Mouse (Mus musculus): ENCODE results near the gene Spred2.
"Not testable (repeated sequence)": the region's sequence is repeated elsewhere in the genome, so short reads cannot be mapped to it uniquely, and the experiment has no call there.

Spred2 gene

DNA sequence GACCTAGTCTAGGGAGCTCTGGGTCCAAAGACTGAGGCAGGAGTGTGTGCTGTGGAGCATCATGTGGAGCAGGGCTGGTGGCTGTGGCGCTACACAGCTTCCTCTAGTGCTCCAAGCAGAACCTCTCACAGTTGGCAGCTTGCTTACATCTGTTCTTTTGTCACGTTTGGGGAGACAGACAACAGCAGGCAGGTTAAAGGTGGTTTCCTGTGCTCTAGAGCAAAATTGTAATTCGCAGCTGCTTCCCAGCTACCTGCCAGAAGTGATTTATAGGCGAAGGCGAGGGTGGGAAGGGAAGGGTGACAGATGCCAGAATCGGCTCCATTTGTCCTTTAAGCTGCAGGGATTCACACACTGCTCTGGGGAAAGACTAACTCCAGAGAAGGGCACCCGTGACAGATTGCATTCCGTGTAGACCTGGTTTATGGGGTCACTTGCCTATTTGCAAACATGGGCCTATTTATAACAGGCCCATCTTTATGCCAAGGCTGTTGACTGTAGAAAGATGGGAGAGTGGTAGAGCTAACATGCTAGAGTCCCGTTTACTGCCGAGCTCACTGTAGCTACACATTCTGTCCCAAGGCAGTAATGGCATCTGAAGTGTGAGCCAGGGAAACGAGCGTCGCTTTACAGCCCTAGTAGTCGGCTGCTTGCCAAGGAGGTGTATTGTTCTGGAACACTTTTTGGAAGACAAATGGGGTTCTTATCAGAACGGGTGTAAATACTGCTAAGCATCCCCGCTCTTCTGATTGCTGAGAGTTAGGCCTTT, 87.2 kb downstream of the Spred2 start:
- in situ Hi-C loops (cut with MboI, MseI): no loop called here

DNA sequence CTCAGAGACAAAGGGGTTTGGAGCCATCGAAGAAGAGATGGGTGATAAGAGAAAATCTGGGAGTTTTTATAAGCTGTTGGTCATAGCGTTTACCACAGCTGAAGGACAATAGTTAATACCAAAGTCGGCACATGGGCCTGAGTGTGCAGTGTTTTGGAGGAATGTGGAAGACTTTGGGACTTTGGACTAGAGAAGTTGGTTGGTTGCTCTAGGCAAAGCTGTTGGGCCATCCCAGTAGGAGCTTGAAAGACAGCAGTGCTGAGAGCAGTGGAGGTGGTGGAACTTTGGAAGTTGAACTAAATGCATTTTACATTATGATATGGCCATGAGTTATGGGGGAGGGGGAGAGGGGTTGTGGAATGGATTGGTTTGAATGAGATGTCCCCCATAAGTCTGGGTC, 89.2 kb downstream of the Spred2 start:
- in situ Hi-C loops (cut with MboI, MseI): no loop called here

DNA sequence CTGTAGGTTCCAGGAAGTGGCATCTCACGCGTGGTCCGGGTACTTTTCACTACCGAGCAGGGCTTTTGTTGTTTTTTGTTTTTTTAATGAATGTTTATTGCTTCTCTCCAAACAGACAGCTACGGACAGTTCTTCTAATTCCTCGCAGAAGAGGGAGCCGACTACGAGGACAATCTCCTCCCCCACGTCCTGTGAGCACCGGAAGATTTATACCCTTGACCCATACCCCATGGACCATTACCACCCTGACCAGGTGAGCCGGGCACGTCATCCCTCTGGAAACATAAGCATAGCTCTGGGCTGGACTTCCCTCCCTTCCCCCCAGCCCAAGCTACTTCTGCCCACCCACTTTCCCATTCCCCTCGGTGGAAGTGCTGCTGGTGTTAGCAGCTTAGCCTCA, 93.8 kb downstream of the Spred2 start:
- in situ Hi-C loops (cut with MboI, MseI): no loop called here

DNA sequence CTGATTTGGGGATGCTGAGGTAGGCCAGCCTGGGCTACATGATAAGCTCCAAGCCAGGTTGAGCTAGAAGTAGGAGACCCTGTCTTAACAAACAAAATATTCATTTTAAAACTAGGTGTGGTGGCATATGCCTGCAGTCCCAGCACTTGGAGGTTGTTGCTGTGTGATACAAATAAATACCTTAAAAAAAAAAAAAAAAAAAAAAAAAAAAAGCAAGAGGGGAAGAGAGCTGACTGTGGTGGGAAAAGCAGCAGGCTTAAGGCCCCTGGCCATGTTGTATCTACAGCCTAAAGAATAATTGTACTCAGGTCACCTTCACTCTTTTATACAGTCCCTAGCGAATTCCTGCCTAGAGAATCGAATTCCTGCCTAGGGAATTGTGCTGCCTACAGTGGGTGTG, 94.7 kb downstream of the Spred2 start:
- in situ Hi-C loops (cut with MboI, MseI): no loop called here

DNA sequence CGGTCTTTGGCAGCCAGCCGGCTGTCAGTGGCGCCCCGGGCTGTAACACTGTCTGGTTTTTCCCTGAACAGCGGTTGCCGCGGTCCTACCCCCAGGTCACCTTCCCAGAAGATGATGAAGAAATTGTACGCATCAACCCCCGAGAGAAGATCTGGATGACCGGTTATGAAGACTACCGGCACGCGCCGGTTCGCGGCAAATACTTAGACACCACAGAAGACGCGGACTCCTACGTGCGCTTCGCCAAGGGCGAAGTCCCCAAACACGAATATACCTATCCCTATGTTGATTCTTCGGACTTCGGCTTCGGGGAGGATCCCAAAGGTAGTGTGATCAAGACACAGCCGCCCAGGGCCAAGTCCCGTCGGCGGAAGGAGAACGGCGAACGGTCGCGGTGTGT, 96.5 kb downstream of the Spred2 start:
- in situ Hi-C loops (cut with MboI, MseI): no loop called here

DNA sequence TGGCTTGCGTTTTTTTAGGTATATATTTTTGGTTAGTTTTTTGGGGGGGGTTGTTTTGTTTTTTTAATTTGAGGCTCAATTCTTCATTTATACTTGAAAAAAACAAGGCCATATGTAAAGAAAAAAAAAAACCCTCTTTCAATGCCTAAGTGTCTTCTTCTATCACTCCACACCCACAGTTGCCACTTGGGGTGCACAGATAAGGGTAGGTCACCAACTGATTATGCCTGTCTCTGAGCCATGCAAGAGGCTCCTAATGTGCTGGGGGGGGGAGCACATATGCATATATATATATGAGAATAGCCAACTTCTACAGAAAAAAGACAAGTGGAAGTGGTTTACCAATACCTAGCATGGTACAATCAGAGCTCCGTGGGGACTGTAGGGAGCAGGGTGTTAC, 98.3 kb downstream of the Spred2 start:
- in situ Hi-C loops (cut with MboI, MseI): no loop called here

DNA sequence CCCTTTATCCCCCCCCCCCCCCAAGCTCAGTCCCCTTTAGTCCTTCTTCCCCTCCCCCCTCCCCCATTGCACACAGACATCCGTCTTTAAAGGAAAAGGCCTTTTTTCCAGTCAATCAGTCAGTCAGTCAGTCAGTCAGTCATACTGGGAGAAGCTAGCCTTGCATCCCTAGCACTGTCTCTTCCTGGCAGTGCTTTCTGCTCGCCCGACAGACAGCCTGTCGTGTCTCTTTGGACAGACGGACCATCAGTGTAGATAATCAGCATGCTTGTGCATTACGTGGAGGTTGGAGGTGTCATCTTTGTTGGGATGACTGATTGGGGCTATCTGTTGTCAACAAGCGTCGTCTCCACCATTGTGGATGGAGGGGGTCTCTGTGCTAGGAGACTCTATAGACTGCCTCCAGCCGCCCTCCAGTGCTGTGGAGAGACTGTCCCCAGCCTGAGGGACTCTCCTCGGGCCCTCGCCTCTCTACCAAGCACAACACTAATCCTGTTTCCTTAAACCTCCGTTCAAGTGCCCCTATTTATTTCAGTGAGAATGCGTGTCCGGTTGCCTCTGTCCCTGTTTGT, 98.8 kb downstream of the Spred2 start:
- in situ Hi-C loops (cut with MboI, MseI): no loop called here

DNA sequence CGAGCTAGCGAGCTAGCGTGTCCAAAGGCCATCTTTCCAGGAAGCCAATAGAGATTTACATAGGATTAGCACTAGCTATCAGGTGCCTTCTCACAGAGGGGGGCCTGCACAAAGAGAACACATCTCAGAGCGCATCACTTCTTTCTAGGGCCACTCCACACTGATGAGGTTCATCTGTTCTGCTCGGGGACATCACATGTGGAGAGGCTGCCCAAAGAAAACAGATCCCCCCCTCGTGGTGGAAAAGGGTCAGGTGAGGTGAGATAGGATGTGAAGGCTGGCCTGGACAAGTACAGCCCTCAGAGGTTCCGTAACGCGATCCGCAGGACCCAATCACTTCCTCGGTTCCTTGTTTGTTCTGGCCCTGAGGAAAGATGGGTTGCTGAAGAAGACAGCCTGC, 101.7 kb downstream of the Spred2 start:
- in situ Hi-C loops (cut with MboI, MseI): no loop called here

DNA sequence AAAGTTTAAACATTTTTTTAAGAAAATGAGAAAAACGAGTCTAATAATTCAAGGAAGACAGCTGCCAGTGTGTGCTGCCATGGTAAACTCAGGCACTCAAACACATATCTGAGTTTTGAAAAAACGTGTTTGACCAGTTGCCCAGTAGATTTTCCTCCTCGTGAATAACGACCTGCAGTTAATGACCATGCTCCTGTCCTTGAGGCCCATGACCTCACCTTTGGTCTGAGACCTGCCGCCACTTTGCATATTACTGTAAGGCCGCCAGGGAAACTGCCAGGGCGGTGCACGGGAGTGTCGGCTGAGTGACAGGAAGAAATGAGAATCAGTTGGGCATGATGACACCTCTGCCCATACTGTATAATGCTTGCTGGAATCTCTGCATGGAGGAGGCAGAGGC, 103.5 kb downstream of the Spred2 start:
- in situ Hi-C loops (cut with MboI, MseI): no loop called here

DNA sequence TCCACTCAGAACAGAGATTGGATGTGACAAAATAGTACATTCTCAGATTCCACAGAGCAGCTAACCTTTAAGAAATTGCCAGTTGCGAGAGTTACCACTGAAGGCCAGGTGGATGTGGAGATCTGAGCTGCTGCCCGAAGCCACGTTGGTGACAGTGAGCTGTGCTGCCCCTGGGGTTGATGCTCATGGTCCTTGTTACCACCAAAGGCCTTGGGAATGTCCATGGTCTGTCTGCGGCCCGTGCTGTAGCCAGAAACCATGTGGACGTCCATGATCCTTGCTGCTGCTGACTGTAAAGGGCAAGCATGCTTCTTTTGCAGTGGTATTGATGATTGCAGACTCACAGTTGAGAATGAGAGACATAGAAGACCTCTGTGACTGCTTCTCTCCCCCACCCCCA, 104.2 kb downstream of the Spred2 start:
- in situ Hi-C loops (cut with MboI, MseI): no loop called here

DNA sequence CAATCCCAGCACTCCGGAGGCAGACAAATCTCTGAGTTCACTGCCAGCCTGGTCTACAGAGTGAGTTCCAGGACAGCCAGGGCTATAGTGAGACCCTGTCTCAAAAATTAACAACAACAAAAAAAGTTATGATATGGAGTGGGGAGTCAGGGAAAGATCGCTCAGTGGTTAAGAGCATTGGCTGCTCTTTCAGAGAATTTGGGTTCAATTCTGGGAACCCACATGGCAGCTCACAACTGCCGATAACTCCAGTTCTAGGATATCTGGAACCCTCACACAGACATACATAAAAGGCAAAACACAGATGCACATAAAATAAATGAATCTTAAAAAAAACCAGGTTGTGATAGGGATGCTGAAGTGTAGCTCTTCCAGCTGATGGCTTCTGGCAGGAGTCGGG, 104.8 kb downstream of the Spred2 start:
- in situ Hi-C loops (cut with MboI, MseI): no loop called here

DNA sequence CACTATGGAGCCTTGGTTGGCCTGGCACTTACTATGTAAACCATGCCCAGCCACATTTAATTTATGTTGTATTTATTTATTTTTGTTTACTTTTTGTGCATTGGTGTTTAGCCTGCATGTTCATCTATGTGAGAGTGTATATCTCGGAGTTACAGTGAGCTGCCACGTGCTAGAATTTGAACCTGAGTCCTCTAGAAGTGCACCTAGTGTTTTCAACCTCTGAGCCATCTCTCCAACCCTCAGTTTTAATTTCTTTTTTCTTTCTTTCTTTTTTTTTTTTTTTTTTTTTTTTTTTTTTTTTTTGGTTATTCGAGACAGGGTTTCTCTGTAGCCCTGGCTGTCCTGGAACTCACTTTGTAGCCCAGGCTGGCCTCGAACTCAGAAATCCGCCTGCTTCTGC, 106.8 kb downstream of the Spred2 start:
- in situ Hi-C loops (cut with MboI, MseI): not testable (repeated sequence)

DNA sequence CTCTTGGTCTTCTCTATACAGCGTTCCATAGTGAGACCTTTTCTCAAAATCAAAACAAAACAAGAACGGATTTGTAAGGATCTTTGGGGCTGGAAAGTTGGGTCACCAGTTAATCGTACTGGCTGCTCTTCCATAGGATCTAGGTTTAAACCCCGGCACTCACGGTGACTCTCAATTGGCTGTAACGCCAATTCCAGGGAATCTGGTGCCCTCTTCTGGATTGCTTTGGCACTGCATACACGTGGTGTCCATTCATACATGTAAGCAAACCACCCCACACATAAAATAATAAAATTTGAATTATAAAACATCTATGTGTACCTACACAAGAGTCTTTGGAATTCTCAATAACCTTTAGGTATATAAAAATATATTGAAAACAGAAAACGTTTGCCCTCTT, 107.4 kb downstream of the Spred2 start:
- in situ Hi-C loops (cut with MboI, MseI): no loop called here

DNA sequence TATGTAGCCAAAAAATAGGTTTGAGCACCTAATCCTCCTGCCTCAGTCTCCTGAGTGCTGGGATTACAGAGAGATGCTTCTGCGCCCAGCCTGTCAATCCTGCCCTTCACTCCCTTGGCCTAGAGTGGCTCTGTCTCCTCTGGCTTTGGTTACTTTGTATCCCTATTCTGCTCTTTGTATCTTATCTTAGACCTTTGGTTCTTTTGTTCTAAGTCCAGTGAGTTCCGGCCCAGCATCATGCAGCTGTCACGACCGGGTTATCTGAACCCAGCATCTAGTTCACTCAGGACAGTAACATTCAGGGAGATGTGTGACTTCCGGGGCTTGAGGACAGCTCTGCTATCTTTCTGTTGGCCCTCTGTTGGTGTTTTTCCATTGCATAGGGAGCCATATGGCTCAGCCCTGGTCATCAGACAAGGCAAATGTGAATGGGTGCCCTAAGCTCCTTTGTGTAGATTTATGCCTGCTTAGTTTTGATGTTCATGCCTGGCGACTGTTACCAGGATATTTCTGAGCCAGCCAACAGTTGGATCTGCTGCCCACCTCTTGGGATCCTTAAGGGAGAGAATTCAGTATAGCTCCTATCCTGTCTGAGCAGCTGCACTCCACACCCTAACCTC, 109.5 kb downstream of the Spred2 start:
- in situ Hi-C loops (cut with MboI, MseI): no loop called here

DNA sequence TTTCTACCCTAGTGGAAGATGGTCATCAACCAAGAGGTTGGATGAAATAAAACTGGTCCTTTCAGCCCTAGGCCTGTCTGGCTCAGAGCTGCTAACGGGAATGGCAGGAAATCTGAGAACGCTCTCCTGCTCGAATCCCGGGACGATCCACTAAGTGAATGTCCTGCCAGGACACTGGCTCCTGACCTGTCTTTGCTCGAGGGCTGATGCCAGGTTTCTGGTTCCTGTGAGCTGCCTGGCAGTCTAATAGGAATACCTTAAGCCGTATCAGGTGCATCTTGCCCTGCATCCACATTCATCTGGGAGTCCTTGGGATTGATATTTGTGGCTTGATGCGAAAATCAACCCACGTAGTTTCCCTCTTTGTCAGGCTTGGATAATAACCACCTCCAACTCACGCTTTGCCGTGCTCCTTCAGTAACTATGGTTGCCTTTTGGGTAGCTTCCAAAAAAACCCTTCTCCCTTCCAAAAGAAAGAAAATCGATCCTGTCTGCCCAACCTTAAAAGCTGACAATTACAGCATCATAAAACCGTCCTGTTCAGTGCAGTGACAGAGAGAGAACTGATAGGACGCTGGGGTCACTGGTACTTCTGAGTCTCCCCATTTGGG, 110.3 kb downstream of the Spred2 start:
- in situ Hi-C loops (cut with MboI, MseI): no loop called here

DNA sequence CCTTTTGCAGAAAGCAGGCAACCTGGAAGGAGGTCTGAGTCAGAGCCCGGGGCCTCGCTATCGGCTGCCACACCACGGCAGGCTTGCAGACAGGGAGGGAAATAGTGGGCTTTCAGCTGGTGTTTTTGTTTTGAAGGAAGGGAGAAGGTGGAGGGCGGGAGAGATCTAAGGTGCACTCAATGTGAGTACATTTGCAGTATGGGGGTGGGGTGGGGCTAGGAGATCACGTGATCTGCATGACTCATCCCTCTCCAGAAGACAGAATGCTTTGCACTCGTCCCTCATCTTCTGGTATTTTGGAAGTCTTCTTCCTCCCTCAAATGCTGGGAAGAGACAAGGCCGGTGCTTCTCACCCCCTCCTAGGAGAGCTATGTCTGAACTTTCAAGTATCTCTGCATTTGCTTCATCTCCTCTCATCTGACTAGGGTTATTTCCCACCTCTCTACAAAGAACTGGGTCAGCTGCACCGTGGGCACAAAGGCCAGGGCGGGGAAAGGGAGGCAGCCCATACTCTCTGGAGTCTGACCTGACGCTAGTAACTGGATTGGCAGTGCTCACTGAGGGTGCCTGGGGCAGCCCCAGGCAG, 111.3 kb downstream of the Spred2 start:
- in situ Hi-C loops (cut with MboI, MseI): no loop called here

DNA sequence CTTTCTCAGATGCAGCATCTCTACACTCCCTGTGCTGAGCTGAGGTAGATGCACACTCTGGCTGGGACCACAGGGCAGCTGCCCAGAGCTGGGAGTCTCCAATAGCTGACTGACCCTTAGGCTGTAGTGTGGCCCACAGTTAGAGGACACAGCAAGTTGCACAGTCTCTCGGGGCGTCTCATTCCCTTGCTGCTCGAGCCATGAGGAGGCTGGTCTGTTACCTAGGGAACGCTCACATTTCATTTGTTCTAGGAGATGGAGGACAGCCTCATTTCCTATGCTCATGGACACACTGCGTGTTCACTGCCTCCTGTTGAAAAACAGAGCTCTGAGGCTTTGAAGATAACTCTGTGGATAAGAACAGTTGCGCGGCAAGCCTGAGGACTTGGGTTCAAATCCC, 111.8 kb downstream of the Spred2 start:
- in situ Hi-C loops (cut with MboI, MseI): no loop called here

DNA sequence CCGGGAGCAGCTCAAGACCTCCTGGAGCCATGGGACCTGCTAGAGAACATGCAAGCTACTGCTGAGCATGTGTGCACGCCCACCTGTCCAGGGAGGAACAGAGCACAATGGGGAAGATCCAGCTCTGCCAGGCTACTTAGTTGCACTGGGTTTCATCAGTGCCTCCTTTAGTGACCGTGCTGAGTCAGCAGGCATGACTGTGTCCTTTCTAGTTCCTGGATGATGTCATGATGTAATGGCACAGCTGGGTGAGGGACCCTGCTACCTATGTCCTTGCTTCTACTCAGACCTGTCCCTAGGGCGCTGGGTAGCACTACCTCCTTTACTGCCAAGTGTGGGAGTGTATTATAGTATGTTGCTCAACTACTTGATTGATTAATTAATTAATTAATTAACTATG, 113.6 kb downstream of the Spred2 start:
- in situ Hi-C loops (cut with MboI, MseI): no loop called here

DNA sequence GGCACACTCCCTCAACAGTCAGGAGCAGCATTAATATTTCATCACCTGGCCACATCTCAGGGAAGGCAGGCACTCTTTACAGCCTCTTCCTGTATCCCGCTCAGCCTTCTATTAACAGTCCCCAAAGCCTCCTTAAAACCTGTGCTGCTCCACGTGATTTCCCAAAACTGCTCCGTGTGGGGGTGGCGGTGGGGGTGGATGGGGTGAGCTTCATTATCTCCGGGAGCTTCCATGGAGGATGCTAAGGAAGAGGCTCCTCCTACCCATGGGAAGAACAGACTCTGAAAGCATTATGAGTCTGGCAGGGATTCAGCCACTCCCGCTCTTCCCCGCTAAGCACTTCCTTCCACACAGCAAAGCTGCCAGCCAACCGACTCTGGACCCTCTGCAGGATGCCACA, 114.5 kb downstream of the Spred2 start:
- in situ Hi-C loops (cut with MboI, MseI): no loop called here

DNA sequence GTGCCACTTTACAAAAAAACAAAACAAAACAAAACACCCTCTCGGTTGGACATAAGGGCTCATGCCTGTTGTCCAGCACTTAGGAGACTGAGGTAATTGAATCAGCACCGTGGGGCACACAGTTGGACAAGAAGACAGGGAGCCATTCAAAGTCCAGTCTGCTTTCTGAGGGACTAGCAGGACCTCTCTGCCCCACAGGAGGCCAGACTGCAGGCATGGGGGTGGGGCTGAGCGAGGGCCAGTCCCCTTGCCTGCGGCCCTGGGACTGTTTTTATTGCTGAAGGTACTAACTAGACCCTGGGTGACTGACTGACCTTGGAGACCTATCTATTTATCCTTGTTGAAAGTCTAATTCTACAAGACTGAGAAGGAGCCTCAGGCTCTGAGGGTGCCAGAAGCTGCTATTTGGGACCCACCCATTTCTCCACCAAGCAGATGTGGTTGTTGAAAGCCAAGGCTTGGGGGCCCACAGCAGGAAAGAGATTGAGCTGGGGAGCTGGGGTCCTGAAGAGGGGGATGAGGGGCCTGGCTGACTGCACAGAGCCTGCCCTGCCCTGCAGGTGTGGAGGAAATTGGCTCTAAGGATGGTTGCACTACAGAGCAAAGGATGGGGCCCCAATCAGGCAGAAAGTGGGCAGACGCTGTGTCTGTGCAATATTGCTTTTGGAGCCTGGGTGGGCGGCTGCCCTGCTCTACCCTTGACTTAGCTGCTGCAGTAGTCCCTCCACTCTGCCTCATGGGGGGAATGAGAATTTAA, 117.2 kb downstream of the Spred2 start:
- in situ Hi-C loops (cut with MboI, MseI): no loop called here

DNA sequence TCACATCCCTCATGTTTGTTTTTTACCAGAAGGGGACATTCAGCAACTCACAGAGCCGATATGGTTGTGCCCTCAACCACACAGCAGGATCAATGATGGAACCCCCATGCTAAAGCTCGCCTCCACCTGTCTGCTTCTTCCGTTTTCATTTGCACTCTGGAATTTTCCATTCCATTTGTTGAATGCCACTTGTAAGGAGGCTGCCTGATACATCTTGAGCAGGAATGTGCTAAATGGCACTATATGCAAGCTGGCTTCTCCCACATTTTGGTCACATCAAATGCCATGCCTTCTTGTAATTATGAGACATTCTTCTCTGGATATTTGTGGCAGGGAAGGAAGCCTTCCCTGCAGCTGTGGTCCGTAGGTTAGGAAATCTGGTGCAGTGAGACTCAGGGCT, 117.9 kb downstream of the Spred2 start:
- in situ Hi-C loops (cut with MboI, MseI): no loop called here

DNA sequence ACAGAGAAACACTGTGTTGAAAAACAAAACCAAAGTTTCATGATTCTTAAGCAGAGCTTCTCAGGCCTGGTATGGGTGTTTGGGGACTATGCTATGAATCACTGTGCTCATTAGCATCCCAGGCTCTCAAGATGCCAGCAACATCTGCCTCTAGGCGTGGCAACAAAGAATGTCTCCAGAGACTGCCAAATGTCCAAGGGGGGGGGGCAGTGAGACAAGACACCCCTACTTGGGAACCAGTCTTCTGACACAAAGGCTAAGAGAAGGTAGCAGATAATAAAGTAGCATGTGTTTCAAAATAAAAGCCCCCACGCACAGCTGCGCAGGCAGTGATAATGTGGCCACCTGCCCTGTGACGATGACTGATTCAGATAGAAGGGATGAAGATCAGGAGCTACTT, 119.1 kb downstream of the Spred2 start:
- in situ Hi-C loops (cut with MboI, MseI): no loop called here

Data from regulatory T cell (primary cell).